Mouse (Mus musculus) kidney, adult 8-10 months (tissue): ENCODE measurements around the gene Col24a1.

Source experiments
- DNase-seq, 2 experiments: peaks; one replicate each; pipeline ENCODE4 v3.0.0; 2022

Gene Col24a1

DNA sequence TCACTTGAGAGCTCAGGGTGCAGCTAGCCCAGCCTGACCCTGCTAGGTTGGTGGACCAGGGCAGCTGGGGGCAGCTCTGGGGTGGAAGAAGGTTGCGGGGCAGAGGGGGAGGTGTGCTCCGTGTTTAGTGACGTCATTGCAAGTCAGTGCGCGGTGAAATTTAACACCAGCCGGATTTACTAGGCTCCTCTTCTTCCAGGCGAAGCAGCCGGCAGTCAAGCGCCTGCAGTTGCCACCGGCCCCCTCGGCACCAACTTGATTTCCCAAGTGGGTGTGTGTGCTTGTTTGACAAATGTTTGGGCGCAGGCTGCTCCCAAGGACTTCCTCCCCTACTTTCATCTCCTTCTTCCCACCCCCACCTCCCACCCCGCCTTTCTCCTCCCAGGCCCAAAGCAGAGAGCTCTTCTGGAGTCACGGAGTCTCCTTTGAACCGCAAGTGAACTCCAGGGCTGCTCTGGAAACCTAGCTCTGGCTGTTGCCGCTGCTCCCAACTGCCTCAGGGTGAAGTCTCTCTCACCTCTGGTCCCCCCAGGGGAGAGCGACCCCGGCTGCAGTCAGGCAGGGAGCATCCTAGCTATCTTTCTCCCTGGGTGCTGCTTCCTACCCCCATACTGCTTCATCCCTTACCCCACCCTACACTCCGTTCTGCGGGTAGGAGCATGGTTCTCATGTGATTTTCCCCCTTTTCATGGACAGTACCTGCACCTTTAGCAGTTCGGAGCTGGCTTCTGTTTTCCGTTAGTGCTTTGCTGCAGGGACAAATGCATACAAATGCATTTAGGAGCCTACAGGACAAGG lies at the start of gene Col24a1:
Col24a1 (plus strand) TSS at position 136 of the 798 bp plus-strand sequence.
- DNase-seq, result no peak

DNA sequence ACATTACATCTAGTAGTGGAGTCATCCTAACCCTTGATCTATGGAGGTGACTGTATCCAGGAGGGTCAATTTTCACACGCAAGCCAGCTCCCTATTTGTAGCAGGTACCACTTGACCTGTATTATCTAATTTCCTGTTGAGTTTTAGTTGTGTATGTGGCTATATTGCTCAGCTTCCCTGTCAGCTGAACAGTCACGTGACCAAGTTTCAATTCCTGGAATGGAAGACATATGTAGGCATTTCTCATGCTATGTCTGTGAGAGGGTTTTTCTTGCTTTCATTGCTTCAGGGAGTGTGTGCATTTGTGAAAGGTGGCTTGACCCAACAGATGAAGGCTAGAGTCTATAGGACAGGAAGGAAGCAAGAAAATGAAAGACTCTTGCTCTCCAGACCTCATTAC lies 44.2 kb upstream of the Col24a1 start:
- no peak for DNase-seq

DNA sequence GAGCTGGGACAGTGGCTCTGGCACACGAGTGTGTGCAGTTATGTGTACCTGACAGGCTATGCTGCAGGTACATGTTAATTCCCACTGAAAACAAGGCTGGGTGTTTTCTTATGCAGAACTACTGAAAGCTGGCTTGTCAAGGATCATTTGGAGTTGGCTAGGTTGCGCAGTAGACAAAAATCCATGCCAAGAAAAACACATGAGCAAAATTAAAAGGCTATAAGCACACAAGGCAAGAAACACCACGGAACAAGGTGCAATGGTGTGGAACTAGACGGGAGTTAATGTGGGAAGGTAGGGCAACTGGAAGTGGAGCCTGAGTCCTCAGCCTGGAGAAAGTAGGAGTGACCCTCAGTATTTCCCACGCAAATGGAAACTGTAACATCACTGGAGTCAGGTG lies 39.2 kb upstream of the Col24a1 start:
- peak; percentile 10 to 62 for DNase-seq

DNA sequence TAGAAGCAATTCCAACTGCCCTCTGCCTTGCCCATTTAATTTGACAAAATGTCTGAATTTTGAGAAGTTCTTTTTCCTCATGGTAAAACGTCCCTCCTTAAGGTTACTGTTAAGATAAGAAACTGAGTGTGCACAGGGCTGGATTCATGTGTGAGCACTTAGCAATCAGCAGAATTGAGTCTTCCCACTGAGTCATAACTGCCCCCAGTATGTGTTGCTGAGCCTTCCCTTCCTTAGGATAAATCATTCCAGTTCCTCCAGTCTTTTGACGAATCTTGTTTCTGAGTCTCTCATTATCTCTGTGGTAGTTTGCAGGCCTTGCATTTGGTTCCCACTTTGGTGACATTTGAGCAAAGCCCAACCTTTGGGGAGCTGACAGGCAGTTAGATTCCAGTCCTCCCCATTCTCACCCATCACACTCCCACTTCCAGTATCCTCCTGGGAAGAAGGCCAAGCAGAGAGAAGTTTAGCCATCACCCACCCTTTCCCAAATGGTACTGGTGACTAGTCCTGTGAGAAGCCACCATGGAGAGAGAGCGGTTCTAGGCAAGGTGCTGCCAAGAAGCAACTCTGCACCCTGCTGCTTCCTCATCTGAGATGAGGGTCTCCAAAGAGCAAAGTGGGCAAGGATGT lies 37.4 kb upstream of the Col24a1 start:
- DNase-seq, result no peak

GRCm38 (mm10) chr3:145256647-145257046 lies 35.6 kb upstream of the Col24a1 start:
- DNase-seq, result no peak

- DNase-seq, result no peak
Observed at GRCm38 (mm10) chr3:145259678-145260077, 32.6 kb upstream of the Col24a1 start.

DNA sequence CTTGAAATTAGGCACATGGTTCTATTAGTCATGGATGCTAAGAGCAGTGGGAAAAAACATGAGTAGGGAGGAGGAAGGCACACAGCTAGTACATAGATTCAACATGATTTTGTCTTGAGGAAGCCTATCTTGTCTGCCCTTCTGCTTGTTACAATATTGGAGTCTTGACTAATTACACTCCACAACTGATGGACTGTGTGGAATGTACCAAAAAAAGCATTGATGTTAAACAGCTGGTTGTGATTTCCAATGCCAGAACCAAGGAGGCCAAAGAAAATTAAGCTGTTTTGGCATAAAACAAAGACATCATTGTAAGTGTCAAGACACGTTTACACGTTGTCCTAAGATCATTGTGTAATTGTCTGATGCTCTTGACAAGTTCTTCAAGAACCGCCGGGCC lies 29.1 kb upstream of the Col24a1 start:
- DNase-seq, result no peak

- DNase-seq, result no peak
Observed at GRCm38 (mm10) chr3:145268066-145268465, 24.2 kb upstream of the Col24a1 start.

DNA sequence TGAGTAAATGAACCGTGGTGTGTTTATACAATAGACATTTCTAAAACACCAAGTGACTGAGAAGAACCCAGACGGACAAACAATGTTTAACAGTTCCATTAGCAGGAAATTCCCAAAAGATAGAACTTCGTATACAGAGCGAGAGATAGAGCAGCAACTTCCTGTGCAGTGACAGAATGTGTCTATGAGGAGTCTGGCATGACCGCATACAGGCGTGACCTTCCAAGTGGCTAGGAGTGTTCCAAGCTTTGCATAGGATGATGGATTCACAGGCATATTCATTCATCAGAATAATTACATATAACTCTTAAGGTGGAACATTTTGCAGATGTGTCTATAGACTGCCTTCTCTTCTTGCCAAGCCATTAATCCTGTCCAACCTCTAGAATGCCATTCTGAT lies 18.1 kb upstream of the Col24a1 start:
- no peak for DNase-seq

- DNase-seq, result no peak
Observed at GRCm38 (mm10) chr3:145293207-145293606, 935 bp downstream of the Col24a1 start.

GRCm38 (mm10) chr3:145293623-145294307 lies 1.5 kb downstream of the Col24a1 start:
- no peak for DNase-seq

GRCm38 (mm10) chr3:145299980-145300591 lies 7.8 kb downstream of the Col24a1 start:
- no peak for DNase-seq

DNA sequence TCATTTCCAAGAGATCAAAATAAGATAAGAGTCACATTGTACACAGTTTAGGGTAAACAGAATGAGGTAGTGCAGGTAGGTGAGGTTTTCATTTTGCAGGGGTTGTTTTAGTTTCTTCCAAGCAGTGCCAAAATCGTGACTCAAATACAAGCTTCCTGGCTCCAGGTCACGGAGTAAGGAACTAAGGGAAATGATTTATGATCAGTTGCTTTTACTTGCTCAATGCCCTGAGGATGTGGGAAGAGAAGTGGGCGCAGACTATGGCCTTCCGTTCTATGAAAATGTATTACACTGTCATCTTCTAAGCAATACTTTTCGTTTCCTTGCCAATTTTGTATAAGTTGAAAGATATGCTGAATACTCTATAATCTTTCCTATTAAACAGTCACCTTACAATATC lies 13.0 kb downstream of the Col24a1 start:
- peak in 1 of 2 experiments; percentile 13 for DNase-seq

GRCm38 (mm10) chr3:145307209-145307608 lies 14.9 kb downstream of the Col24a1 start:
- DNase-seq, result no peak

DNA sequence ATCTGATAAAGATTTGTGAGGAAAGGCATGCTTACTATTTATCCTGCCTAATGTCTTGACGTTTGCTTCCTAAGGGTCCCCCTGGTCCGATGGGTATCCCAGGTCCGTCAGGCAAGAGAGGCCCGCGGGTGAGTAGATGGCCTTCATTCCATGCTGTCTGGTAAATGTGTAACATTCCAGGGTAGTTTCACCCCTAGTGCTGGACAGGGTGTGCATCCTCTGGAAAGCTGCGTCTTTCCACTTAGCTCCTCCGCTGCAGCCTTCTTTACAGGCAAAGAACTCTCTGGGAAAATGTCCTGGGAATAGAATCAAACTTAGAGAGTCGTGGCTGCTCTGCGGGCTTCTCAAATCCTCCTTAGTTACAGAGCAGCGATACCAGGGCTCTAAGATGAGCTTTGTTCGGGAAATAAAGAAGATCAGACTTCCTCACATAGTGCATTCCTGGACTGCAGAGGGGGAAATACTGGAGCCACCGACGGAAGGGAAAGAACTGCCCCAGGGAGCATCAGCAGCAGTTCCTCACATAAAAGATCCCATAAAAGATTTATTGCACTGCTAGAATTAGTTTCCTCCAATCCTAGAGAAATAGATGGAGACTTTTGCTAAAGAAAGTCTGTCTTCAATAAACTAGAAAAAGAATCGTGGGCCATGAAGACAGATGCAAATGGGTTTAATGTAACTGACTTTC lies 28.5 kb downstream of the Col24a1 start:
- no peak for DNase-seq

- no peak for DNase-seq
Observed at GRCm38 (mm10) chr3:145325402-145325801, 33.1 kb downstream of the Col24a1 start.

- no peak for DNase-seq
Observed at GRCm38 (mm10) chr3:145331642-145332041, 39.4 kb downstream of the Col24a1 start.

DNA sequence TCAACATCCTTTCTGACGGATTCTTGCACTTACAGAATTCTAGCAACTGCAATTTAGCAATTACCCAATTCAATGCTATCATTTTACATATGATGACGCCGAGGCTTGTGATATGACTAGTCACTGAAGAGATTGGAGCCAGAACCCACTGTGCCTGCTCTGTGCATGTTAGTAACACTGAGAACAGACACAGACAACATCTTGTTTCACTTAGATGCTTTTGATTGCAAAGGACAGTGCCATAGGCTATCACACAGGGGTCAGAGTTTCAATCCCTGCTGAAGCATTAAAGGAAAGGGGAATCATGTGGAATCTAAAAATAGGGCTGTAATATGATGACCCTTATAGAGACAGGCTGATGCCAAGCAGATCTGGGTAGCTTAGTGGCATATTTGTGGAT lies 41.8 kb downstream of the Col24a1 start:
- DNase-seq, result no peak

- DNase-seq, result peak; percentile 23 to 38
Observed at GRCm38 (mm10) chr3:145337161-145337560, 44.9 kb downstream of the Col24a1 start.

DNA sequence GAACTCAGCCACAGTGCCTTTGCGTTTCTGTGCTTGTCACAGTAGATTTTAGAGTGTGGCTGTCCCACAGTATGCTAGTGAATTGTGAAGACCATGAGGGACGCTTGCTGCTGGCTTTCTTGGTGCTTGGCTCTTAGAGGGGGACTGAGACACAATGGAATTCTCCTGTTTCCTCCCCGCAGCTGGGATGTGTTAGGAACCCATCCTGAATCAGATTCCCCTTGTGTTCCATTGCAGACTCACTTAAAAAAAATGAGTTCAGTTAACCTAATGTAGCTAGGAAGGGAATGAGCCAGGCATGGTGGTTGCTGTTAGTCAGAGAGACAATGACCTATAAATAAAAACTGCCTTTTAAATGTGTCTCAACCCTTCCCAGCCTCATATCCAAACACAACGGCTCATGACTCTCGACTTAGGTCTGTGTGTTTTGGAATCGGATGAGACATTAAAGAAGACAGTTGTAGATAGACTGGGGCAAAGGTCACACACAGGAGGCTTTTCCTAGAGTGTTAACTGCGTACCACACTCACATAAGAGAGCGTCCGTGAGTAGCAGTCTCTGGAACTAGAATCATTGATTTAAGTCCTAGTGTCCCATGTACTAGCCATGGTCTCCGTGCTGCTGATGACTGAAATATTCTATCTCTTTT lies 47.7 kb downstream of the Col24a1 start:
- DNase-seq, result no peak

DNA sequence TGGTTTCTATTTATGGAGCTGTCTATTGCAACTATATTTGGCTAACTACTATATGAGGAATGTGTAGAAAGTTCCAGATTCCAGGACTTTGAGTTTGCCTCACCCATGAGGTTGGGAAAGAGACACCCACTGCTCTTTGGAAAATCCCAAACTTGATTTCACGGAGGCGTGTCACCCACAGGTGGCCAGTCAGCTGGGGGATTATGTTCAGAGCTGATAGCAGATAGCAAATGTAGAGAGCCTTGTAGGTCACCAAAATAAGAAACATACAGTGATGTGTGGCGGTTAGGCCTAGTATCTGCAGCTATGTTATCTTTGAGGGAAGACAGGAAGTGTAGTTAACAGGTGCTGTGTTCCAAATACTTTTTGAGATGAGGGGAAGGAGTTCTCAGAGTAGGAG lies 56.4 kb downstream of the Col24a1 start:
- DNase-seq, result no peak

DNA sequence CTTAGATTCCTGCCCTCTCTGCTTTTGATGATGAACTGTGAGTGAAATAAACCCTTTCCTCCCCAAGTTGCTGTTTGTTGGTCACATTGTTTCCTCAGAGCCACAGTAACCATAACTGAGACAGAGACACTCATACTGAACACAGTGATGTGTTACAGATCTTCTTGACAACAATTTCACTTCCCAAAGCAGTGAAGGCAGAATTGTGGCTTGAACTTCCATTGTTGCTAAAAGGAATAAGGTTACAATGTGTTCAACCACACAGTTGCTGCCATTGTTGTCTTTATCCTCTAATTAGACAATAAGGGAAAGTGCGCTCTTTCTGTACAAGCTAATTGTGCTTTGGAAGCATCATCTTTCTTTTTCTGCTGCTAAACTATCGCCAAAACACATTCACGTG lies 61.7 kb downstream of the Col24a1 start:
- no peak for DNase-seq
